Mouse (Mus musculus) adrenal gland, adult 18-20 months (tissue): ENCODE data around the gene 4930447C04Rik. TPM values are rescaled to one million over a fixed set of nuclear protein-coding genes. Genes with fewer than 3 reads are reported as not detected.

Experiments used
- DNase-seq, 2 experiments: peaks; one replicate each; pipeline ENCODE4 v3.0.0; 2021 to 2022; ENCODE audit warnings: low spot score in 2 of 2
- long read RNA-seq, 2 experiments: library from polyadenylated mRNA; stranded (forward); transcript quantifications; one replicate each; pipeline ENCODE4 v2.0.0; 2021
- total RNA-seq, 2 experiments: library from RNA; stranded (reverse); gene quantifications; 1 replicate in 1 of 2; 2 replicates in 1 of 2; pipeline ENCODE4 v1.2.3; 2021

4930447C04Rik gene
- 1 to 10 TPM in 1 of 2 experiments, not detected in 1; 1.0 TPM for total RNA-seq
- long read RNA-seq, experiment 1: 0 reads
- long read RNA-seq, experiment 2, partial matches to known transcripts: 0 of 2 reads
- long read RNA-seq, experiment 2, other reads (novel, unspliced or antisense): 2 of 2 reads

DNA sequence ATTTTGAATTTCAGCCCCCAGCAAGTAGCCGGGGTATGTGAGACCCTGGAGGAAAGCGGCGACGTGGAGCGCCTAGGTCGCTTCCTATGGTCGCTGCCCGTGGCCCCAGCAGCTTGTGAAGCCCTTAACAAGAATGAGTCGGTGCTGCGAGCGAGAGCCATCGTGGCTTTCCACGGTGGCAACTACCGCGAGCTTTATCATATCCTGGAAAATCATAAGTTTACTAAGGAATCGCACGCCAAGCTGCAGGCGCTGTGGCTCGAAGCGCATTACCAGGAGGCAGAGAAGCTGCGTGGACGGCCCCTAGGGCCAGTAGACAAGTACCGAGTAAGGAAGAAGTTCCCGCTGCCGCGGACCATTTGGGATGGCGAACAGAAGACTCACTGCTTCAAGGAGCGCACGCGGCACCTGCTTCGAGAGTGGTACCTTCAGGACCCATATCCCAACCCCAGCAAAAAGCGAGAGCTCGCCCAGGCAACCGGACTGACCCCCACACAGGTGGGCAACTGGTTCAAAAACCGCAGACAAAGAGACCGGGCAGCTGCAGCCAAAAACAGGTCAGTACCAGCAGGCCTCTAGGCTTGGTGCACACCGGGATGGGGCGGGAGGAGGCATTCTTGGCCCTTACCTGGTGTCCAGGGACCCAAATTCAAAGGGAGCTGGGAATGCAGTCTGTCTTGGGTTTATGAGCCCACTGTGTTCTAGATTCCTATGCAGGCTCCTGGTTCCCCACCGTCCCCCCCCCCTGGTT is at the start of gene 4930447C04Rik:
4930447C04Rik (minus strand) TSS at position 704 of the 751 bp plus-strand sequence.
- DNase-seq: no peak

DNA sequence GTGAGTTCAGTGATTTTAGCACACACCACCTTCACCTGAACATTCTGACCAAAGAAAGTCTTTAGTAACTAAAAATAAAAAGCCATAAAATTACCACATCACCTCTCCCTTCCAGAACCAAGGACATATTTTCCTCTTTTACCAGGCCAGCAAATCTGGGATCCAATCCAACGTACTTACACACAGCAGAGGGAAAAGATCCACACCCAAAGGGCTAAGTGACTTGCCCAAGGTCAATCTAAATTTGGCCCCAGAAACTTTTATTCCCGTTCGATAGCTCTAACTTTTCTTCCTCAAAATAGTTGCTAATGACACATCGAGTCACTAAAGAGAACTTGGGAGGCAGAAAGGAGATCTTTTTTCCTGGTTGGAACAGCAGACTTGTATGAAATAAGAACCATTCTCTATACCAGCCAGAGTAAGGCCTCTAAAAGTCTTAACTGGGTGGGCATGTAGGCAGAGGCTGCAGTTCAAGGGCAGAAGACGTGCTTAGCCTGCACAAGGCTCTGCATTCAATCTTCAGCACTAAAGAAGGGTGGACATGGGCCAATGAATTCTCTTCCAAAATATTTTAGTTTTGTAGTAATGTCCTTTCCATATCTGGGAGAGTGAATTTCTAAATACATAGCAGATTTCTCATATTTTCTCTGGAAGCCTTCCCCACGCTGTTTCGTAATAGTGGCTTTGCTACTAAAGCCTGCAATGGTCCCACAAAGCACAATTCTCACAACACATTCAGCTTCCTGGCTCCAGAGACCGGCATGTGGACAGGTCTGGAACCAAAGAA is 42.7 kb upstream of the 4930447C04Rik start:
- peak in 1 of 2 experiments; percentile 5 for DNase-seq

DNA sequence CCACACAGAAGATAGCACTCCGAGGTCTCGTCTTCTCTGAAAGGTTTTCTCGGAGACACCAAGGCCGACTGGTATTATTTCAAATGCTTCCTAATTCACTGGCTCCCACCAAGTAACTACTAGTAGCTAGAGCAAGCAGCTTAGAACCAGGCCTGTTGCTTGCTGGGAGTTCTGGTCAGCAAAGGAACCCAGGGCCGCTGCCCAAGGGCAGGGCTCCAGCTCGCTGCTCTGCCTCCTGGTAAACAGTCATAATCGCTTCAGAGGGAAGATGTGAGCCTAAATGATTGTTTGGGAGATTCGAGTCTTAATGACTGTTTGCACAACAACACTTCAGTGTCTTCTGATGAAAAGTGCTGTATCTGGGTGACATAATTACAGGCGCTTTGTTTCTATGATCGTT is 42.0 kb upstream of the 4930447C04Rik start:
- DNase-seq: peak in 1 of 2 experiments; percentile 9

DNA sequence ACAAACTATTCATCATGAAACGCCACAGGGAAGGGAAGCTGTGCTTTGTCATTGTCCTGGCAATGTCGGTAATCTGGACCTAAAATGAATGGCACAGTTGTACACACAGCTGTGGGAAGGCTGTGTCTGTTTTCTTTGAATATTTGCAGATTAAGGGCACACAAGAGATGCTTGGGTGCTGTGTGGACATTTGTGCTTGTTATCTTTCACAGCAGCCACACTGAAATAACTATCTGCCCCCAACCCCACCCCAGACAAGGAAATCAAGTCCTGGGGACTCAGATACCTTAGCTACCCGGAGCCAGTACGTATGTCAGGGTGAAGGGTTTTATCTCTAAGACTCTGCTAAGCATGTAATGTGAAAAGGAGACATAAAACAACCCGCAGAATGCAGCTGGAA is 38.7 kb upstream of the 4930447C04Rik start:
- no peak for DNase-seq

DNA sequence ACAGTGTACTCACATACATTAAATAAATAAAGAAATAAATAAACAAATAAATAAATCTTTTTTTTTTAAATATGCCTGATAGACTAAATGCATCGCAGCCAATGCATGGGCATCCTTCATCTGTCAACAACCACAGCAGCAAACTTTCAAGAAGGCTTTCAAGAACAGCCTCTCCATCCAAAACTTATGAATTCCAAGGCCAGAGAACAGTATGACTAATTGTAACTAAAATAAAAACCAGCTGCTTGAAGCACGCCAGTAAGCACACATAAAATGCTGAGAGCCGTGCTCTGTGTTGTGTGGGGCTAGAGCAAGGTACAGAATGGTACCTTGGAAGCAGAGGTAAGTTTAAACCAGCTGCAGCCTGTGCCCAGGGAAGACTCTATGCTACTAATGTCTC is 37.3 kb upstream of the 4930447C04Rik start:
- DNase-seq: no peak

DNA sequence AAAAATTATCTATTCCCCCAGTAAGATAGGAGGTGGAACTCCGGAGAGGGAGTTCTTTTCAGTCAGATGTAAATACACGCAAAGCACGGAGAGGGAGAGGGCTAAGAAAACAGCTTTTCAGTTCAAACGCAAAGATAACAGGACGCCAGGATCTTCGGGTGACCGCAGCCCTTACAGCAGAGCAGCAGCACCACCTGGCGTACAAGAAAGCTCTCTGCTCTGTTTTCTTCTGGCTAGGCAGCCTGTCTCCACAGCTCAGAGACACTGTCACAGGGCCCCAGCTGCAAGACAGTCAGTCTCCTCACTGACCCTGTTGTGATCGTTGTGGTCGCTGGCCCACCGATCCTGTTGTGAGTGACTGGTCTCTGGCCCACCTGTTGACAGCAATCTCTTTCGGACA is 36.1 kb upstream of the 4930447C04Rik start:
- DNase-seq: peak; percentile 48 to 62

DNA sequence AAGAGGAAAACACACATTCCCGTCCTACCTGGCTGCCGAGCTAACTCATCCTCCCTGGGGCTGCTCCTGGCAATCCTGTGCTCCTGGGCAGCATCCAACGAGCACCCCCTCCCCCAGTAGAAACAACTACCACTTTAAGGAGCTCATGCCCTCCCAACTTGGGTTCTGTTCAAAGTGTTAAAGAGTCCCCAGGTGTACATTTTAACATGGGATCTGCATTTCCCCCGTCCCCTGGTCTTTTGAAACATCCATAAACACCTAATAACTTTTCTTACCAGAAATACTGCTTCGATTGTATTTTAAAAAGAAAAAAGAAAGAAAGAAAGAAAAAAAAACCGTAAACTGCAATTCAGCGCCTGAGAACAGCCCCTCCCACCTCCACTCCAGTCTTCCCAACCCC is 35.6 kb upstream of the 4930447C04Rik start:
- DNase-seq: no peak

DNA sequence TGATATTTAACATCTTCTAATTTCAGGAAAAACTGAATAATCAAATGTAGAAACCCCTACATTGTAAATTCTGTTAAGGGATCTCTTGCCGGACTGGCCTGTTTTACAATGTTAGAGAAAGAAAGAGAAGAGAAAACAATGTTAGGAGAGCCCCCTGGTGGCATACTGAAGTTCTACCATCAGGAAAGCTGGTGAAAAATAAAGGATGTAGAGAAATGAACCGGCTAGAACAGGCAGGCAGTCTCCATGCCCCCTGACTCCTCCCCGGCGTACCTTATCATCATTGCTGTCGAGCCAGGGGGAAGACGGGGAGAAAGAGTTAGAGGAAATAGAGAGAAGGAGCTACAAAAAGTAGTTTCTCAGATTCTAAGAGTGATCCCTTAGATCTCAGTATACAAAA is 32.6 kb upstream of the 4930447C04Rik start:
- peak; percentile 30 to 31 for DNase-seq

DNA sequence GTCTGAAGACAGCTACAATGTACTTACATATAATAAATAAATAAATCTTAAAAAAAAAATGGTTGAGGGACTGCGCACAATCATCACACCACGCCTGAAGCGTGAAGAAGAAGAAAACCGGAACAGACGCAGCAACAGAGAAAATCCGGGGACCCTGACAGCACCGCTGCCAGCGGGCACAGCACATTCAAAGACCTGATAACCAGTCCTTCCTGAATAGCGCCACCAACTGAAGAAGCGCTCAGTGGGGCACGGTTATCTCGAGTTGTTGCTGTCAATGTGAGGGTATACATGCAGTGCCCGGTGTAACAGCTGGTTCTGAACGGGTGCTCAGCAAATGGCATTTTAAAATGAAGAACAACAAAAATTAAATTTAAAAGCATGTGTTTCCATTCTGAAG is 30.0 kb upstream of the 4930447C04Rik start:
- DNase-seq: no peak

DNA sequence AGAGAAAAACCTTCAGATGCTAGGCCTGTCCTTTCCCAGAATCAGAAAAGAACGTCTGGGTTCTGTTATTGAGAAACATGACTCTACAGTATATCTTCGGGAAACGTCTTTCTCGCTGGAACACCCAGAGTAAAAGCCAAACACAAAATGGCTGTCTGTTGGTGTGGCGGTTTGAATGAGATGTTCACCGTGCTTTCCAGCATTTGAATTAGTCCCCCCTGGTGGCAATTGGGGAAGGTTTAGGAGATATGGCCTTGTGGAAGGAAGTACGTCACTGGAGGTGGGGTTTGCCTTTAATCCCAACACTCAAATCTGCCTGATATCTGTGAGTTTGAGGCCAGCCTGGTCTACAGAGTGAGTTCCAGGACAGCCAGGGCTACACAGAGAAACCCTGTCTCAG is 27.0 kb upstream of the 4930447C04Rik start:
- no peak for DNase-seq

DNA sequence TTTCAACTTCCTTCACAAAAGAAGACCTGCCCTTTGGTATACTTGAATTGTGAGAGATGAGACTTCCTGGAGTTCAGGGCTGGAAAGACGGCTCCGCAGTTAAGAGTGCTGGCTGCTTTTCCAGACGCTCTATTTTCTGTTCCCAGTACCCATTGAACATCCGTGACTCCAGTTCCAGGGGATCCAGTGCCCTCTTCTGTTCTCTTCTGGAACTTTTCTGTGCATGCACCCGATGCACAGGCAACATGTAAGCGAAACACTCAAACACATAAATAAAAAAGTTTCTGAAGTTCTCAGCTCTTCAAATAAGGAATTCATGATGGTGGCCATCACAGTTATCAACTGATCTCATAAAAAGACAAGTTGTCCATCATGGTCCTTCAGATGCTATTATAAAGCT is 22.2 kb upstream of the 4930447C04Rik start:
- no peak for DNase-seq

DNA sequence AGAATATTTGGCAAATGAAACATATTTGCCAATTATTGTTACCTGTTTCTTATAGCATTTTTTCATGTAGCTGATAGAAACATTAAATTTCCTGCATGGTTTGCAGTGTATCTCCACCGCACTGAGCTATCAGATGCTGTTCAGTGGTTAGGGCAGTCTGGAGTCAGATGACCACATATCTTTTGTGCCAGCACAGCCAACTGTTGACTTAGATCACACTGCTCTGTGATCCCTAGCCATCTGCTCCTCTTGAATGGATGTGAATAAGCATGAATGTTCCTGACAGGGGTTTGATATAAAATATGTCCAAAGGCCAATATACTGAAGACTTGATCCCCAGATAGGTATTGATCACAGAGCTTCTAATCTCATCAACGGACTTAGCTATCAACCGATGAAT is 17.9 kb upstream of the 4930447C04Rik start:
- no peak for DNase-seq

DNA sequence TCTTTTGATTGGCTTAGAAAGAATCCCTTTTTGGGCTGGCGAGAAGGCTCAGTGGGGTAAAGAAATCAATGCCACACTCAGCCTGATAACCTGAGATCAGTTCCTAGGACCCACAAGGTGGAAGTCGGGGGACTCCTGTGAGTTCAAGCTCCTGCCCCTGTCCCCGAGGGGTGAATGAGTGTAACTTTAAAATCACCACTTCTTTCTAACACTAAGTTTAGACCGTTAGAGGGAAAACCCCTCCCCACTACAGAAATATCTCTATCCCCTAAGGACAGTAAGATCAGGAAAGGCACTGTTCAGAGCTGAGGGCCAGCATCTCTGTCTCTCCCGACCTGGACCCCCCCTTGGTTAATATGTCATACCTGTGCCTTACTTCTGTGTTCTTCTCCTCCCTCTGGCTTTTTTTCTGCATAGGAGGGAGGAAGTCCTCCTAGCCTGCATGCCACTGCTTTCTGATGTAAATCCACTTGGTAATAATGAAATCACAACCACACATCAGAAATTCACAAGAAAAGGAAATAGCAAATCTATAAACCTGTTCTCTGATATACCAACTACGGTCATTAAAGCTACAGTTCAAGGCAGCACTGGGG is 17.4 kb upstream of the 4930447C04Rik start:
- DNase-seq: no peak

DNA sequence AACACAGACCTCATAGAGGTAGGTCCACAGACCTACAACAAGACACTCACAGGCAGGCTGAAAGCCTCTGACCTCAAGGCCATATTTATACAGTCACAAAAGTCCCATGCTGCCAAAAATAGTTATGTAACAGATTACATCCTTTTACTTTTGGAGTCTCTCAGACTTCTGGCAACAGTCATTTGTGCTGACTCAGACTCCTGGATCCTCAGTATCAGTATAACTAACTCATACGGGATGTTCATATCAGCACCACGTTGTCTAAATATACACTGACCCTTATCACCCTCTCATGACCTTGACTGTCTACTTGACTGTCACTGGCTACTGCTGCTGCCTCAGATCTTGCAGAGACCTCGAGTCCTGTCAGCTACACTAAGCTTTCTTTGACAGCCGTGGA is 14.3 kb upstream of the 4930447C04Rik start:
- DNase-seq: no peak

DNA sequence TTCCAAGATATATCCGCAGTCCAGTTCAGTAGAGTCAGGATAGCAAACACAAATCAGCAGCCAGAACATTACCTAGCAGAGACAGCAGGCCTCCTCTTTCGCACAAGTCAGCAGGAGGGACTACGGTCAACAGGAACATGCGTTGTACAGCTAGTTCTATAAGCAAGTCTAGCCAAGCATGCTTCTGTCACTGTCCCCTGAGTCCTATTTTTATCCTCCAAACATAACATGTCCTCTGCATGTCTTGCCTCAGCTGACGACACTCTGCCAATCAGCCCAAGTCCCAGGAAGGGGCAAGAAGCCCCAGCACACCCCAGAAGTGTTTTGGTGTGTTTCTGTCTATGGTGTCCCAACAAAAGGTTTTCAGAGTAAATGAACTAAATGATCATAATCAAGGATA is 13.3 kb upstream of the 4930447C04Rik start:
- DNase-seq: no peak

DNA sequence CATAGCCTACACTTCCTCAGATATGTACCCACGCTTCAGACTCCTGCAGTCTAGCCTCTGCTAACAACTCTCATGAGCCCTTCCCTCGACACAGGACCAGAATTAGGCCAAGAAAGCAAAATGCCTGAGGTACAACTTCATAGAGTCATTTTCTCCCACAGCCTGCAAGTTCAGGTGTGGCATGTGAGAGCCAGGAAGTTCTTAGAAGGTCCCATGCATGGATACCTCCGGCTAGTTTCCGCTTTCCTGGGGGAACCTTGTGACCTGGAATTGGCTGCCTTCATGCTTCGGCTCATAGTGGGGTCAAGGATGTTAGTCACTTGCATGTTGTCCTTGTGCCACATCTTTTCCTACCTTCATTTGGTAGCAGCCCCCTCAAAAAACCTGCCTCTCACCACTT is 12.5 kb upstream of the 4930447C04Rik start:
- no peak for DNase-seq

DNA sequence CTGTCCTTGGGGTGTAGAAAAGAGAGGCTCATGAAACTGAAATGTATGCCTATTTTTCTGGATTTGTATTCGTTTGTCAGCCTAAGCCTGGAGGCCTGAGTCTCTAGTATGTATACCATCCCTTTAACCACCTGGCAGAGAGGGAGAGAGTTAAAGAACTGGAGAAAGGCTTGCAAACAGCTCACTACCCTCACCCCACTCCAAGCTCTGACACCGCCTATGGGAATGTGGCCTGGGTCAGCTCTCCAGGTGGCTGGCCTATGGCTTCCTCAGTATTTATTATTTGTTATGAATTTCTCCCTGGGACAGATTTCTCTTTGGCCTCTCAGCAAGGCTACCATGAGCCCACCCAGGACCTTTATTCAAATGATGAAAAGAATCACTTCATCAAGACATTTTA is 6.8 kb upstream of the 4930447C04Rik start:
- DNase-seq: no peak

DNA sequence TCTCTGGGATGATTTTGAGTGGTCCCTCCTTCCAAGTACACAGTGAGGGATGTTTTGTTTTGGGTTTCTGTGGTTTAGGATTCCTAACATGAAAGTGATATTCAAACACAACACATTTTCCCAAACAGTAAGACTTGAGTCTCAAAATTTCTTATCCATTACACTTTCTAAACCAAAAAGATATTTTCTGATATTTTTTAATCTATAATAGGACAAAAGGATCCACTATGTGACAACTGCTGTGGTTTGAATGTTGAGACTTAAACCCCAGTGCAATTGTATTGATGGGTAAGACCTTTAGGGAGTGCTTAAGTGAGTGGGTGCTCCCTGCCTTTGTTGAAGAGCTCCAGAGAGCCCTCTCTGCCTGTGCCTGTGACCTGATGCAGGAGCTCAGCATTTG is 6.2 kb upstream of the 4930447C04Rik start:
- DNase-seq: no peak

DNA sequence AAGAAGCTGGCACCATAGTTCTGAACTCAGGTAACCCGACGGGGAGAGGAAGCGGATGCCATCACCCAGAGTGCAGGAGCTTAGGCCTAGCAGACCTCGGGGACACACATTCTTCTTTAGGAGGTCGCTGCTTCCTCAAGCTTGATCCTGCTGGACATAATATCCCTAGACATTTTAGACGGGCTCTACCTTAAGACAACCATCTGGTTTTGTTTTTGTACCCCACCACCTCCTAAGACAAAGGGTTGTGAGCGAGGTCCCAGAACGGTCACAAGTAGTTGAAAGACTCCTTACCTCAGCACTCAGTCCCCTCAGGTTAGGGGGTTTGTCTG is 5.5 kb upstream of the 4930447C04Rik start:
- no peak for DNase-seq

DNA sequence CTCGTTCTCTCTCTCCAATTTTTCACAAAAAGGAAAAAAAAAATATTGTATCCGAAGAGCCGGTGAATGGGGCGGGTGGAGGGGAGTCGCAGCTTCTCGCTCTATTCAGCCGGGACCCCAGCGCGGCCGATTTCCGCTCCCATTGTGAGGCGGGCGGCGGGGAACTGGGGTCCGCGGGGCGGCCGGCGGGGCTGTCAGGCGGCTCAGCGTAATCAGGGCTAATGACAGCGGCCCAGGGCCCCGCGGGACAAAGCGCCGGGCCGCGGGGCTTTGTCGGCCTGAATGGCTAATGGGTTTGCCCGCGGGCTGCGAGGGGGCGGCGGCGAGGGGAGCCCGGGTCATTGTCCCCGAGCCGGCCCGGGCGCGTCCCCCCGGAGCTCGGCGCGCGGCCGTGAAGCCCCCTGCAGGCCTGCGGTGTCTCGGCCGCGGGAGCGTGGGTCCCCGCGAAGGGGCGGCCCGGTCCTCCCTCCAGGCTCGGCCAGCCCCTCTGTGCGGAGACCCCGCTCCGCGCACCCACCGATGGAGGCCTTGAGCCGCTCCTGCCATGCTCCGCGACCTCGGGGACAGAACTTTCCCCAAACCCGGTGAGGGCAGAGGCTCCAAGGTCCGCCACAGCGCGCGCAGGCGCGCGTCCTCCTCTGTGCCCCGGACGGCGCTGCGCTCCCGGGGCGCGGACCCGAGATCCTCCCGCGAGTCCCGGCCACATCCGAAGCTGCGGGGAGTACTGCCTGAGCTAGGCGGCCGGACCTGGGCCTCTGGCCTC is 4.9 kb upstream of the 4930447C04Rik start:
- DNase-seq: no peak
